Mouse (Mus musculus): ENCODE measurements at regions not wholly inside any gene's neighbourhood (a gene's known extent, or its start where the extent isn't known, plus 50 kb on each side); places are given as distances from the start of the nearest gene placed in this dataset.
"Not testable (repeated sequence)": the region's sequence is repeated elsewhere in the genome, so short reads cannot be mapped to it uniquely, and the experiment has no call there.

DNA sequence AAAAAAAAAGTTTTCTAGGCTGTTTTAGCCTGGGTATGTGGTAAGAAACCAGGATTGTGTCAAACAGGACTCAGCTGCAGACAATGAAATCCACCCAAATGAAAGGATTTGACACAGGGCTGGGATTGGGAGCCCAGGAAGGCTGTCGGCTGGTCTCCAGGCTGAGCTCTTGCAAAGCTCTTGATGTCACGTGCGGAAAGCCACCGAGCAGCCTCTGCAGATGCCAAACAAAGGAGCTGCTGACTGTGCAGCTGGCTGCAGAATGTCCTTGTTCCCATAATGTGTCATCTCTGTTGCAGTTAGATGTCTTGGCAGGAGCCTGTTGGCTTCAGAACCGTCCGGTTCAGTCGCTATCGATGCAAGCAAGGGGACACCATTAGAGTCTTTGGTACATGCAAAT lies 56.1 kb downstream of the Bbs10 start:
- Histone ChIP-seq H3K36me3 (no peaks in the 10 kb centered on the region), H3K4me3 (no peak overlapping the region), H3K27ac (replicated peaks) (peak overlapping the region; percentile 73), H3K27me3 (ENCODE audit: low read depth, poor library complexity, severe bottlenecking) (no peaks in the 10 kb centered on the region), H3K9me3 (replicated peaks) (no peaks in the 10 kb centered on the region), H3K4me1 (peaks cover 6% of the 10 kb centered on the region)
- peak; percentile 55 for DNase-seq (ENCODE audit: low spot score)
- 58% methylated on average over 8 of the region's 8 CpGs for WGBS

DNA sequence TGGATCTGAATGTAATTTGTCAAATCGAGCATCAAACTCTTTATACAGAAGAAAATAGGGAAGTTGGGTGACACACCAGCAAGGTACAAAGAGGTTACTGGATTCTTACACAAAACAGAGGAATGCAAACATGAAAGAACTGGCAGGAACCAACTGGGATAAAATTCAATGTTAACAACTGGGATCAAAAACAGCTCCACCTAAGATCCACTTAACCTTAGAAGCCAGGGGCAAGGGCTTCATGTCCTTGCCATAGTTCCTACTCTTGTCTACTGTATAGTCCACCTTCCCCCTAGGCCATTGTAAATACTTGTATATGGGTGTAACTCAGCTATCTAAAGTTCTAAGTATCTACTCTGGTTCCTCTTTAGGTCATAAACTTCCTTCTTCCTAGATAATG lies 59.9 kb downstream of the Bbs10 start:
- not testable (repeated sequence) for H3K4me3 ChIP-seq; H3K9me3 ChIP-seq (replicated peaks); H3K36me3 ChIP-seq; H3K27me3 ChIP-seq (ENCODE audit: low read depth, poor library complexity, severe bottlenecking); H3K27ac ChIP-seq (replicated peaks); DNase-seq (ENCODE audit: low spot score)
- peaks cover 11% of the 10 kb centered on the region for H3K4me1 ChIP-seq
- 90% methylated on average over 1 of the region's 1 CpGs for WGBS

DNA sequence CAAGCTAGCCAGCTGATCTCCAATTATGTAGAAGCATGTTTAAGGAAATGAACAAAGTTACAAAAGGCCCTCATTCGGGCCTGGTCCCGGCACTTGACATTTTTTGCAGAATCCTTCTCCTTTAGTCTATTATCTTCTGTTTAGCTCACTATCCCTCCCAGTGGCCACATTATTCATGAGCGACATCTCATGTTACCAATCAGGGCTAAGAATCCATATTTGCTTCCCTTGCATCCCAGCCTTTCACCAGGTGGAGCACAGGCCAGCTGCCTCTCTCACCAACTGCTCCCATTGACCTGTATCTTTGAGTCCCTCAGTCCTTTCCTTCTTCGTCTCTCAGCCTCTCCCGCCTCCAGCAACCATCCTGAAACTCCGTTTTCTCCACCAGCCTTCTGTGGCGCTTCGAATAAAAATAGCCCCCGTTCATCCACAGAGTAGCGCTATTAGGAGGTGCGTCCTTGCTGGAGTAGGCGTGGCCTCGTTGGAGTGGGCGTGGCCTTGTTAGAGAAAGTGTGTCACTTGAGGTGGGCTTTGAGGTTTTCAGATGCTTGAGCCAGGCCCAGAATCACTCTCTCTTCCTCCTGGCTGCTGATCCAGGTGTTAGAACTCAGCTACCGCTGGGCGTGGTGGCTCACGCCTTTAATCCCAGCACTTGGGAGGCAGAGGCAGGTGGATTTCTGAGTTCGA lies 63.4 kb downstream of the Bbs10 start:
- Histone ChIP-seq H3K9me3 (replicated peaks) (no peaks in the 10 kb centered on the region), H3K27ac (replicated peaks) (no peak overlapping the region), H3K27me3 (ENCODE audit: low read depth, poor library complexity, severe bottlenecking) (no peaks in the 10 kb centered on the region), H3K4me3 (no peak overlapping the region), H3K4me1 (peaks cover 34% of the 10 kb centered on the region), H3K36me3 (no peaks in the 10 kb centered on the region)
- no peak for DNase-seq (ENCODE audit: low spot score)
- WGBS: 91% methylated on average over 18 of the region's 18 CpGs

DNA sequence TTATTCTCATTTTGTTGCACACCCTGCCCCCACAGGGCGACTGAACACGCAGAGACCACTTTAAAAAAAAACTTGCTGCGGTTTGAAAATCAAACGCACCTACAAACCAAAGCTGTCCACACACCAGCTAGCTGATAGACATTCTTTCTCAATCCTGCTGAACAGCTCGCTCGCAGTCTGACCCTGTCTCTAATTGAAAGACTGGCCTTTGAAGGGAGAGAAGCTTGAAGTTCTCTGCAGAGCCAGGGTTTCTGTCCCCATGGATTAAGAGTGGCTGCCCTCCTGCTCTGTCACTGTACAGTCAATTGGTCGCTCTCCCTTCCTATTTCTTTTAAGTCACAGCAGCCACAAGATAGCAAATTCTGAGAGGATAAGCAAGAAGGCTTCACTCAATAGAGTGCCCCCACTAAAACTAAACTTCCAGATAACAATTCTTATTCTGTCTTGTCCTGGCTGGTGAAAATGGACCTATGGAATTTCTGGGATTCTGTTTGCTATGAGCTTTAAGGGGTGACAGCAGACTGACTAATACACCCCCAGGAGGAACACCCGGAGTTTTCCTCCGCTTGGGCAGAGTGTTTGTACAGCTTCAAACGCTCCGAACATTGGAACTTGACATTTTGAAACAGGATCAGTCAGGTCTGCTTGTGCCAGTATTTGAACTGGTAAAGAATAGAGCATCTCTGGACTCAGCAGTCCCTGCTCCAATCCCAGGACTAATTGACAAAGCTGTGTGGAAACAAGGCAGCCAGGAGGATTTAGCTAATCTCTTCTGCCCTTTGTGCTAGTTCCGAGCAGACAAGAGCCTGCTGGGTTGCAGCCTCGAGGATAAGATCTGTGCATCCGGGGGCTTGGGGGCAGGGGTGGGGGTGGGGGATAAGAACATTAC lies 65.5 kb downstream of the Bbs10 start:
- Histone ChIP-seq H3K36me3 (no peaks in the 10 kb centered on the region), H3K27ac (replicated peaks) (peak overlapping the region; percentile 75), H3K27me3 (ENCODE audit: low read depth, poor library complexity, severe bottlenecking) (no peaks in the 10 kb centered on the region), H3K9me3 (replicated peaks) (no peaks in the 10 kb centered on the region), H3K4me3 (peak overlapping the region; percentile 12; the same call in 1 of the 2 replicates), H3K4me1 (peaks cover 41% of the 10 kb centered on the region)
- 12% methylated on average over 14 of the region's 14 CpGs for WGBS
- DNase-seq (ENCODE audit: low spot score): peak; percentile 78

DNA sequence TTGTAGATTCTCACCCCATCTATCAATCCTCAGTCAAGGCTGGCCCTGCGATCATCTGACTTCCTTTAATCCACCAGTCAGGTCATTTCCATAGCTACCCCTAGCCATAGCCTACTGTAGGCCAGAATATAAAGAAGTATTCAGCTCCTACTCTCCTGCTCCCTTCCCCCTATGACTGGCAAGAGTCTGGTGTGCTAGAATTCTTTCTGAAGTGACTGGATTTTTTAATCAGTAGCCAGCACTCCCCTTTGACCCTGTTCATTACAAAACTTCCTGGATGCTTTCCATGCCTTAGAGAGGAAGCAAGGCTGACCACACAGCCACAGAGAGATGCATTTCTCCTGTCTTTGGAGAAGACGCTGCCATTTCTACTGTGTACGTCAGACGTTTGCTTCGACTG lies 66.5 kb downstream of the Bbs10 start:
- 63% methylated on average over 5 of the region's 5 CpGs for WGBS
- H3K36me3 ChIP-seq: no peaks in the 10 kb centered on the region
- no peaks in the 10 kb centered on the region for H3K27me3 ChIP-seq (ENCODE audit: low read depth, poor library complexity, severe bottlenecking)
- no peak overlapping the region for H3K4me3 ChIP-seq
- peaks cover 41% of the 10 kb centered on the region for H3K4me1 ChIP-seq
- no peaks in the 10 kb centered on the region for H3K9me3 ChIP-seq (replicated peaks)
- peak overlapping the region; percentile 75 for H3K27ac ChIP-seq (replicated peaks)
- no peak for DNase-seq (ENCODE audit: low spot score)

DNA sequence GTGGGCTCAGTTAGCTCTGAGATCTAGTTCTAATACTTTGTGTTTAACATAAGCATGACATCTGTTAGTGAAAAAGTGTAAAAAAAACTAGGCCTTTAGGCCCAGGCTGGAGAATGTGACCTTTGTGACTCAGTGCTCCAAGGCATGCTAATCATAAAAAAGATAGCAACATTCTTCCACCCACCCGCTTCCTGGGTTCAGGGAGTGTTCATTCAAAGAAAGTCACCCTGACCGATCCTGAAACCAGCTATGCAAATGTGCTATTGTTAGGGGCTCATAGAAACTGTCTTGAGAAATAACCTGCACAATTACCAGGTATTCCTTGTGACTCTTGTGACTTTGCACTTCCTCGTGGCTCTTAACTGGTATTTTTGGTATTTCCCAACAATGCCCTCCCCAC lies 70.6 kb downstream of the Bbs10 start:
- not testable (repeated sequence) for H3K9me3 ChIP-seq (replicated peaks); DNase-seq (ENCODE audit: low spot score); H3K27me3 ChIP-seq (ENCODE audit: low read depth, poor library complexity, severe bottlenecking); H3K27ac ChIP-seq (replicated peaks); H3K4me3 ChIP-seq; H3K36me3 ChIP-seq
- 82% methylated on average over 3 of the region's 3 CpGs for WGBS
- peaks cover 29% of the 10 kb centered on the region for H3K4me1 ChIP-seq

DNA sequence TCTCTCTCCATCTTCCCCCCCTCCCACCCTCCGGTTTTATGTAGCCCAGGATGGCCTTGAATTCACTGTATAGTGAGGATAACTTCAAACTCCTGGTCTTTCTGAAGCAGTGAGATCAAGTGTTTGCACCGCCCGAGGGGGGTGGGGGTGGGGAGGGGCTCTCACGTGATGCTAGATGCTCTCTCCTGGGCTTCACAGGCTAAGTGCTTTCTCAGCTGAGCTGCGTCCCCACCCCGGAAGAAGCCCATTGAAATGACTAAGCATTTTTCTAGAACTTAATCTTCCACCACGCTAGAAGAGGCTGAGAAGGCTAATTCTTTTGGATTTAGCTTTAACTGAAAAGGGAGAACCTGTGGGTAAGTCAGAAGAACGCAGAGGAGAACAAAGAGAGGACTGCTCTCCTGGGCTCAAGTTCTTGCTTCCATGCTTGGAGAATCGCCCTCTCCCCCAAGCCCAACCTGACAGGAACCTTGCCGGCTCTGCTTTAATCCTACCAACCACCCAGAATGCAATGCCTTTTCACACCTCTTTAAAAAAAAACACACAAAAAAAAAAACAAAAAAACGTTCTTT lies 79.7 kb downstream of the Bbs10 start:
- Histone ChIP-seq H3K27me3 (ENCODE audit: low read depth, poor library complexity, severe bottlenecking) (no peaks in the 10 kb centered on the region), H3K27ac (replicated peaks) (peak overlapping the region; percentile 57; the same call in 1 of the 2 replicates), H3K4me3 (no peak overlapping the region), H3K4me1 (peaks cover 32% of the 10 kb centered on the region), H3K9me3 (replicated peaks) (no peaks in the 10 kb centered on the region), H3K36me3 (no peaks in the 10 kb centered on the region)
- no peak for DNase-seq (ENCODE audit: low spot score)
- 41% methylated on average over 11 of the region's 11 CpGs for WGBS

DNA sequence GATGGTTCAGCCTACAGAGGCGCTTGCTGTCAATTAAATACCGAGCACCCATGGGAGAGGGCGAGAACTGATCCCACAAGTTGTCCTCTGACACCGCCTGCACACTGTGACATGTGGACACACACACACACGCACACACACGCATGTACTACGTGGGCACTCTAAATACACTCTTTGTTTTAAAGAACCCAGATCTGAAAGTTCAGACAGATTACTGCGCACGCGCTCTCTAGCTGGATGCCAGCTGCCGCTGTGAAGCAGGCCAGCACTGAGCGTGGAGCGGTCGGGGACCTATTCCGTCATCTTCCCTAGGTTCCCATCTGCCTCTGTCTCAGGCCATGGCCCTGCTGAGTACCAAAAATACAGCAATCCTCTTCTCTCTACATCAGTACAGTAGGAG lies 83.2 kb downstream of the Bbs10 start:
- no peak for DNase-seq (ENCODE audit: low spot score)
- WGBS: 73% methylated on average over 15 of the region's 15 CpGs
- no peaks in the 10 kb centered on the region for H3K9me3 ChIP-seq (replicated peaks)
- H3K4me3 ChIP-seq: no peak overlapping the region
- no peaks in the 10 kb centered on the region for H3K27me3 ChIP-seq (ENCODE audit: low read depth, poor library complexity, severe bottlenecking)
- peak overlapping the region; percentile 33; the same call in 1 of the 2 replicates for H3K27ac ChIP-seq (replicated peaks)
- H3K4me1 ChIP-seq: peaks cover 32% of the 10 kb centered on the region
- H3K36me3 ChIP-seq: no peaks in the 10 kb centered on the region

DNA sequence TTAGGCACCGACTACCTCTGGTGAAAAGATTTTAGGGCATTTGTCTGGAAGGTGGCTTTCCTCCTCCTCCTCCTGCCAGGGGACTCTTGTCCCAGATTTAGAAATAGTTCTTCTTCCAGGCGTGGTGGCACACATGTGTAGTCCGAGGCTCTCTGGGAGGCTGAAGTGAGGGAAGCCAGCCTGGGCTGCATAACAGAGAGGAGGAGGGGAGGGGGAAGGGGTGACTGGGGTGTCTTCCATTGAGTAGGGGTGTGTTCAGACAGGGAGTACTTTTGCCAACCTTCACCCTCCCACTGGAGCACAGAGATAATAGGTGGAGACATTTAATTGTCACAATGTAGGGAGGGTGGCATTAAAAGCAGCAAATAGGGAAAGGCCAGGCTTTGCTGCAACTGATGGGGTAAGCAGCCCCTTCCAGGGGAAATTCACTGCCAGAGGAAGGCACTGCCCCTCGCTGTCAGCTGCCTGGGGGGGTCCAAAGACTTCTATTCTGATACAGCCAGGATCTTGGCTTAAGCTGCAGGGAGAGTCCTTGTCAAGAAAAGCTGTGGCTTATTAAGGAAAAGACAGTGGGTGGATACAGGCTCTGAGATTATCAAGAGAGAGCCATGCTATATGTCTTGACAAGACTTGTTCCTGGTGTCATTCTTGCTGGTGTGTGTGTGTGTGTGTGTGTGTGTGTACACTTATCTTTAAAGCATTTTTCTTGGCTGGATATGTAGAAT lies 83.9 kb downstream of the Bbs10 start:
- H3K9me3 ChIP-seq (replicated peaks): no peaks in the 10 kb centered on the region
- no peaks in the 10 kb centered on the region for H3K27me3 ChIP-seq (ENCODE audit: low read depth, poor library complexity, severe bottlenecking)
- H3K36me3 ChIP-seq: no peaks in the 10 kb centered on the region
- H3K27ac ChIP-seq (replicated peaks): peak overlapping the region; percentile 33
- no peak for DNase-seq (ENCODE audit: low spot score)
- H3K4me3 ChIP-seq: no peak overlapping the region
- H3K4me1 ChIP-seq: peaks cover 32% of the 10 kb centered on the region
- 30% methylated on average over 4 of the region's 4 CpGs for WGBS

DNA sequence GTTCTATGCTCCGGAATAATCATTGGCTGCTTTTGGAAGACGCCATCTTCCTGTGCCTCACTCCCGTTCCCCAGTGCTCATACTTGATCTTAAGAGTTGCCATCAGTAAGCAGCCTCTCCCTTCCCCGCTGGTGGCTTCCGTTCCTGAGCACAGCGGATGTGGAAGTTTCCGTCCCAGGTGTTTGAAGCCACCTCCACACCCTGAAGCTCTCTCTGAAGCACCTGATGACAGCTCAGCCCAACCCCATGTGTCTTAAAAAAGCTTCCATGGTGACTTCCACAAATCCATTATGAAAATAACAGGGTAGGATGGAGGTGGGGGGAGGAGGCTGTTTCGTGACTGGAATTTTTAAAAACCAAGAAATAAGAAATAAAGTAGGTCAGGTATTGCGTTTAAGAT lies 87.1 kb downstream of the Bbs10 start:
- whole genome bisulfite sequencing: 87% methylated on average over 9 of the region's 9 CpGs
- Histone ChIP-seq H3K4me3 (no peak overlapping the region), H3K4me1 (peaks cover 38% of the 10 kb centered on the region), H3K9me3 (replicated peaks) (no peaks in the 10 kb centered on the region), H3K36me3 (no peaks in the 10 kb centered on the region), H3K27ac (replicated peaks) (no peak overlapping the region), H3K27me3 (ENCODE audit: low read depth, poor library complexity, severe bottlenecking) (no peaks in the 10 kb centered on the region)
- DNase-seq (ENCODE audit: low spot score): no peak

DNA sequence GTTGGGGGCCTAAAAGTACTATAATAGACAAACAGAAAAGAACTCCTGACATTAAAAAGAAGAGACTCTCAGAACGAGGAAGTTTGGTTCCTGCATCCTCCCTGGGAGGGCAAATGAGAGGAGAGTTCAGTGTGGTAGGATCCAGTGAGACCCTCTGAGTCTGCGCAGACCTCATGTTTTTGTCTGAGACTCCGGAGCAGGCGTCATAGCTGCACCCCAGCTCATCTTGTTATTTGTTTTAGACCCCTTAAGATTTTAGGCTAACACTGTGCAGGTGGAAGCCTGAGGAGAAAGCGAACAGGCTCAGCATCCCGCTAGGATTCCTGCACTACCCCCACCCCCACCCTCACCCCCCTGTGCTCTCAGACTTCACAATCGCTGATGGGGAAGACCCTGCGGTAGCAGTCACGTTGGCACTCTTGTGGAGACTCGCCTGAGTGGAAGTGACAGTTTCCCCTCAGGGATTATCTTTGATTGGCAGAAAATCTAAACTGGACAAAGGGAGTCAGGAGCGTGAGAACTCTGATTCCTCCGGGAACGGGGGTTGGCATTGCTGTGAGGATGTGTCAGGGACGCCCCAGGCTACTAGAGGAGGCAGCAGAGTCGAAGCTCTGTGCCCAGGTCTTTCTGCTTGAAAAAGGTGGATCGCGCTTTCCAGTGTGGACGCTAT lies 85.0 kb upstream of the Nap1l1 start:
- H3K4me1 ChIP-seq: peaks cover 25% of the 10 kb centered on the region
- H3K4me3 ChIP-seq: peak overlapping the region; percentile 38
- no peaks in the 10 kb centered on the region for H3K9me3 ChIP-seq (replicated peaks)
- 43% methylated on average over 18 of the region's 18 CpGs for WGBS
- DNase-seq (ENCODE audit: low spot score): peak; percentile 49
- no peaks in the 10 kb centered on the region for H3K27me3 ChIP-seq (ENCODE audit: low read depth, poor library complexity, severe bottlenecking)
- no peaks in the 10 kb centered on the region for H3K36me3 ChIP-seq
- peak overlapping the region; percentile 73 for H3K27ac ChIP-seq (replicated peaks)

Data from midbrain, embryonic 10.5 days (tissue).